Mouse (Mus musculus) embryonic facial prominence, embryonic 14.5 days (tissue): ENCODE measurements at regions not wholly inside any gene's neighbourhood (a gene's known extent, or its start where the extent isn't known, plus 50 kb on each side); places are given as distances from the start of the nearest gene placed in this dataset.

Source experiments
- ATAC-seq: fragments of 200-750 bp; cut with Nextera tagmentation; 2 replicates; pipeline ENCODE4 v1.8.0; 2017; ENCODE audit warnings: low read depth, moderate number of reproducible peaks, moderate TSS enrichment
- DNase-seq: peaks from one replicate; pipeline ENCODE4 v3.0.0-alpha.2; 2015; ENCODE audit warnings: low spot score
- H3K27ac ChIP-seq: fragments of 300-500 bp; sonication (generic); replicated peaks from 2 replicates; pipeline ENCODE4 v1.5.1; 2014; ENCODE audit warnings: low read depth, mild to moderate bottlenecking, low read length, moderate library complexity
- H3K27me3 ChIP-seq: fragments of 300-500 bp; sonication (generic); replicated peaks from 2 replicates; pipeline ENCODE4 v1.6.1; 2014; ENCODE audit warnings: low read length; ENCODE audit not compliant: control insufficient read depth, insufficient read depth
- H3K36me3 ChIP-seq: fragments of 300-500 bp; sonication (generic); 2 replicates; pipeline ENCODE4 v1.6.1; 2014; ENCODE audit warnings: low read length, mixed read lengths; ENCODE audit not compliant: control insufficient read depth, insufficient read depth
- H3K4me1 ChIP-seq: fragments of 300-500 bp; sonication (generic); 2 replicates; pipeline ENCODE4 v1.6.1; 2014; ENCODE audit warnings: antibody characterized with exemption, low read length; ENCODE audit not compliant: control insufficient read depth, insufficient read depth
- H3K4me2 ChIP-seq: fragments of 300-500 bp; sonication (generic); 2 replicates; pipeline ENCODE4 v1.6.1; 2014; ENCODE audit warnings: low read depth, mild to moderate bottlenecking, low read length, moderate library complexity, mixed read lengths
- H3K4me3 ChIP-seq: fragments of 300-500 bp; sonication (generic); 2 replicates; pipeline ENCODE4 v1.5.1; 2014; ENCODE audit warnings: low read depth, mild to moderate bottlenecking, low read length
- H3K9ac ChIP-seq: fragments of 300-500 bp; sonication (generic); 2 replicates; pipeline ENCODE4 v1.6.1; 2014; ENCODE audit warnings: low read depth, mild to moderate bottlenecking, low read length, moderate library complexity, mixed read lengths
- H3K9me3 ChIP-seq: fragments of 300-500 bp; sonication (generic); 2 replicates; pipeline ENCODE4 v1.6.1; 2016; ENCODE audit warnings: low read length; ENCODE audit not compliant: control insufficient read depth
- WGBS: fragments of 180-500 bp; shearing (Covaris S2); extraction: QIAGEN DNeasy Blood & Tissue Kit; methylation state at CpG from one replicate; pipeline ENCODE4 v1.1.7; 2014; 5-methylcytosine and 5-hydroxymethylcytosine counted together

GRCm38 (mm10) chr8:26880177-26880576 lies 96.9 kb upstream of the Zfp703 start:
- Histone ChIP-seq H3K27ac (no peak overlapping the region), H3K9me3 (no peaks in the 10 kb centered on the region), H3K4me2 (no peak overlapping the region), H3K4me3 (no peak overlapping the region), H3K36me3 (no peaks in the 10 kb centered on the region), H3K9ac (no peak overlapping the region), H3K27me3 (0 out of 2 replicates have a peak, but pooled peaks cover 5% of the 10 kb centered on the region), H3K4me1 (peaks cover 5% of the 10 kb centered on the region; the same call in 1 of the 2 replicates)
- no peak for DNase-seq
- WGBS, result 78% methylated on average over 7 of the region's 7 CpGs
- ATAC-seq, result no peak

GRCm38 (mm10) chr8:26881268-26882120 lies 95.6 kb upstream of the Zfp703 start:
- no peak overlapping the region for H3K9ac ChIP-seq
- DNase-seq (peak; percentile 50), ATAC-seq (peak; percentile 42; the same call in 1 of the 2 replicates)
- peaks cover 5% of the 10 kb centered on the region; the same call in 1 of the 2 replicates for H3K4me1 ChIP-seq
- no peaks in the 10 kb centered on the region for H3K9me3 ChIP-seq
- WGBS, result 71% methylated on average over 7 of the region's 7 CpGs
- no peak overlapping the region for H3K4me3 ChIP-seq
- H3K36me3 ChIP-seq, result no peaks in the 10 kb centered on the region
- H3K27ac ChIP-seq, result no peak overlapping the region
- H3K27me3 ChIP-seq, result 0 out of 2 replicates have a peak, but pooled peaks cover 5% of the 10 kb centered on the region
- no peak overlapping the region for H3K4me2 ChIP-seq

- WGBS, result 73% methylated on average over 5 of the region's 5 CpGs
- DNase-seq (no peak), ATAC-seq (no peak)
- Histone ChIP-seq H3K27me3 (0 out of 2 replicates have a peak, but pooled peaks cover 3% of the 10 kb centered on the region), H3K4me2 (no peak overlapping the region), H3K4me1 (peaks cover 5% of the 10 kb centered on the region; the same call in 1 of the 2 replicates), H3K9ac (no peak overlapping the region), H3K9me3 (no peaks in the 10 kb centered on the region), H3K27ac (no peak overlapping the region), H3K4me3 (no peak overlapping the region), H3K36me3 (no peaks in the 10 kb centered on the region)
Observed at GRCm38 (mm10) chr8:26882616-26883015, 94.5 kb upstream of the Zfp703 start.

GRCm38 (mm10) chr8:26883285-26883684 lies 93.8 kb upstream of the Zfp703 start:
- ATAC-seq, result no peak
- WGBS, result 79% methylated on average over 5 of the region's 5 CpGs
- no peak overlapping the region for H3K9ac ChIP-seq

GRCm38 (mm10) chr8:26883770-26884169 lies 93.4 kb upstream of the Zfp703 start:
- ATAC-seq, result no peak
- Histone ChIP-seq H3K9me3 (no peaks in the 10 kb centered on the region), H3K36me3 (no peaks in the 10 kb centered on the region), H3K27me3 (no peaks in the 10 kb centered on the region), H3K27ac (no peak overlapping the region), H3K4me1 (peaks cover 5% of the 10 kb centered on the region; the same call in 1 of the 2 replicates), H3K4me2 (no peak overlapping the region), H3K9ac (no peak overlapping the region), H3K4me3 (no peak overlapping the region)
- DNase-seq, result no peak
- 47% methylated on average over 6 of the region's 6 CpGs for WGBS

More at GRCm38 (mm10) chr8:26883285-26883684, 93.8 kb upstream of the Zfp703 start:
- Histone ChIP-seq H3K27me3 (no peaks in the 10 kb centered on the region), H3K4me2 (no peak overlapping the region), H3K36me3 (no peaks in the 10 kb centered on the region), H3K27ac (no peak overlapping the region), H3K9me3 (no peaks in the 10 kb centered on the region), H3K4me3 (no peak overlapping the region), H3K4me1 (peaks cover 5% of the 10 kb centered on the region; the same call in 1 of the 2 replicates)
- no peak for DNase-seq

- no peak overlapping the region; the same call in 1 of the 2 replicates for H3K4me2 ChIP-seq
- H3K27ac ChIP-seq, result no peak overlapping the region
- H3K9ac ChIP-seq, result no peak overlapping the region
- no peak overlapping the region for H3K4me3 ChIP-seq
- ATAC-seq (no peak), DNase-seq (no peak)
- no peaks in the 10 kb centered on the region for H3K9me3 ChIP-seq
- WGBS, result 37% methylated on average over 13 of the region's 13 CpGs
- H3K4me1 ChIP-seq, result peaks cover 5% of the 10 kb centered on the region; the same call in 1 of the 2 replicates
- H3K36me3 ChIP-seq, result no peaks in the 10 kb centered on the region
- H3K27me3 ChIP-seq, result no peaks in the 10 kb centered on the region
Observed at GRCm38 (mm10) chr8:26884350-26884749, 92.8 kb upstream of the Zfp703 start.

- H3K27me3 ChIP-seq, result no peaks in the 10 kb centered on the region
- H3K4me3 ChIP-seq, result no peak overlapping the region
- H3K9ac ChIP-seq, result no peak overlapping the region
- no peak overlapping the region for H3K4me2 ChIP-seq
- WGBS, result 71% methylated on average over 5 of the region's 5 CpGs
- DNase-seq (no peak), ATAC-seq (no peak)
- H3K27ac ChIP-seq, result no peak overlapping the region
- no peaks in the 10 kb centered on the region for H3K36me3 ChIP-seq
- H3K4me1 ChIP-seq, result 0 out of 2 replicates have a peak, but pooled peaks cover 5% of the 10 kb centered on the region
- no peaks in the 10 kb centered on the region for H3K9me3 ChIP-seq
Observed at GRCm38 (mm10) chr8:26885365-26885764, 91.8 kb upstream of the Zfp703 start.

- Histone ChIP-seq H3K36me3 (no peaks in the 10 kb centered on the region), H3K9me3 (no peaks in the 10 kb centered on the region), H3K27ac (no peak overlapping the region), H3K4me1 (0 out of 2 replicates have a peak, but pooled peaks cover 5% of the 10 kb centered on the region), H3K9ac (no peak overlapping the region), H3K27me3 (no peaks in the 10 kb centered on the region), H3K4me3 (no peak overlapping the region), H3K4me2 (no peak overlapping the region)
- WGBS, result 66% methylated on average over 13 of the region's 13 CpGs
- ATAC-seq (peak; percentile 56), DNase-seq (peak; percentile 58)
Observed at GRCm38 (mm10) chr8:26886783-26887486, 90.2 kb upstream of the Zfp703 start.
